Mouse (Mus musculus): ENCODE results near the gene Slc38a9. TPM values are rescaled to one million over a fixed set of nuclear protein-coding genes. Genes with fewer than 3 reads are reported as not detected.

Slc38a9 gene
- polyA plus RNA-seq, 1 experiment from 2014 or later, result 31.6 TPM

GRCm38 (mm10) chr13:112737110-112737509 lies 76.6 kb downstream of the Slc38a9 start:
- 88% methylated on average over 9 of the region's 9 CpGs for WGBS
- Histone ChIP-seq H3K4me3 (replicated peaks) (no peak overlapping the region), H3K4me1 (replicated peaks) (no peaks in the 10 kb centered on the region), H3K4me2 (replicated peaks) (no peak overlapping the region), H3K27ac (no peak overlapping the region), H3K36me3 (peaks cover 5% of the 10 kb centered on the region; the same call in 1 of the 2 replicates), H3K9ac (replicated peaks) (no peak overlapping the region), H3K9me3 (no peaks in the 10 kb centered on the region), H3K27me3 (no peaks in the 10 kb centered on the region)
- no peak for ATAC-seq

- WGBS, result 94% methylated on average over 16 of the region's 16 CpGs
- H3K9me3 ChIP-seq, result no peaks in the 10 kb centered on the region
Measured at GRCm38 (mm10) chr13:112738005-112738404, 77.5 kb downstream of the Slc38a9 start.

GRCm38 (mm10) chr13:112740073-112740472 lies 79.5 kb downstream of the Slc38a9 start:
- Histone ChIP-seq H3K27me3 (no peaks in the 10 kb centered on the region), H3K4me1 (replicated peaks) (no peaks in the 10 kb centered on the region), H3K9ac (replicated peaks) (no peak overlapping the region), H3K36me3 (peaks cover 1% of the 10 kb centered on the region; the same call in 1 of the 2 replicates), H3K4me3 (replicated peaks) (no peak overlapping the region), H3K9me3 (no peaks in the 10 kb centered on the region), H3K4me2 (replicated peaks) (no peak overlapping the region), H3K27ac (no peak overlapping the region)
- ATAC-seq, result no peak
- WGBS, result 82% methylated on average over 6 of the region's 6 CpGs

More at GRCm38 (mm10) chr13:112738005-112738404, 77.5 kb downstream of the Slc38a9 start:
- ATAC-seq, result no peak
- Histone ChIP-seq H3K9ac (replicated peaks) (no peak overlapping the region), H3K27me3 (no peaks in the 10 kb centered on the region), H3K4me1 (replicated peaks) (no peaks in the 10 kb centered on the region), H3K4me3 (replicated peaks) (no peak overlapping the region), H3K4me2 (replicated peaks) (no peak overlapping the region), H3K27ac (no peak overlapping the region), H3K36me3 (peaks cover 4% of the 10 kb centered on the region; the same call in 1 of the 2 replicates)

- no peak overlapping the region for H3K27ac ChIP-seq
- no peaks in the 10 kb centered on the region for H3K4me1 ChIP-seq (replicated peaks)
- H3K9ac ChIP-seq (replicated peaks), result no peak overlapping the region
- H3K9me3 ChIP-seq, result no peaks in the 10 kb centered on the region
- no peaks in the 10 kb centered on the region for H3K27me3 ChIP-seq
- no peak overlapping the region for H3K4me3 ChIP-seq (replicated peaks)
- no peak for ATAC-seq
- no peak overlapping the region for H3K4me2 ChIP-seq (replicated peaks)
- WGBS, result 60% methylated on average over 14 of the region's 14 CpGs
- no peaks in the 10 kb centered on the region for H3K36me3 ChIP-seq
Measured at GRCm38 (mm10) chr13:112742076-112742830, 81.7 kb downstream of the Slc38a9 start.

- no peaks in the 10 kb centered on the region for H3K4me1 ChIP-seq (replicated peaks)
- no peaks in the 10 kb centered on the region for H3K9me3 ChIP-seq
- H3K36me3 ChIP-seq, result no peaks in the 10 kb centered on the region
- 90% methylated on average over 4 of the region's 4 CpGs for WGBS
- no peak overlapping the region for H3K4me2 ChIP-seq (replicated peaks)
- H3K27ac ChIP-seq, result no peak overlapping the region
- no peak overlapping the region for H3K4me3 ChIP-seq (replicated peaks)
- H3K9ac ChIP-seq (replicated peaks), result no peak overlapping the region
- no peaks in the 10 kb centered on the region for H3K27me3 ChIP-seq
- no peak for ATAC-seq
Measured at GRCm38 (mm10) chr13:112743647-112744046, 83.1 kb downstream of the Slc38a9 start.

DNA sequence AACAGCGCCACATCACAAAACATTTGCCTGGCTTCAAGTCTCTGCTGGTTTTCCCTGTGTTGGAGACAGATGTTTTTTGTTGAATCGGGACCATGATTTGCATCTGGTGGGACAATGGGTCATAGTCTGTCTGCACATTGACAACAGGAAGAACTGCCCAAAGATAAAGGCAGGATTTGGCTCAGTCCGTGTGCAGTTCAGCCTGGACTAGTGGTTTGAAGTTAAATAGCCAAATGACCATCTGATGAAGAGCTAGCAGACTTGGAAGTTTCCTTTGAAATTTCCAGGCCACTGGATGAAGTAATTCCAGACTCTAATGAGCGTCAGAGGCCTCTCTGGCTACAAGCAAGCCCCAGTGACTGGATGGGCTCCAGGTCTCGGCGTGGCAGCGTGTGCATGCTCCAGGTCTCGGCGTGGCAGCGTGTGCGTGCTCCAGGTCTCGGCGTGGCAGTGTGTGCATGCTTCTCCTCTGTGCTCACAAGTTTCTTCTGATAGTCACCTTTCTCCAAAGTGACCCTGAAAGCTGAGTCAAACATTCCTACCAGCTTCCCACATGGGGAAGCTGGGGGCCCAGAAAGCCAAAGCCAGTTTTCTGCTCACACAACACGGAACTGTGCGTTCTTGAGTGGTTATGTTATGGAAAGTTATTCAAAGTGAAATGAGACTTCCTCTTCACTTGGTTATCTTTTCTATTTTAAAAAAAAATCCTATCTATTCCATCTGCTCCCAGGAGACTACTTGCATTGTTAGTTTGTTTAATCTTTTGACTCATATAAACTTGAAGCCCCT lies 83.7 kb downstream of the Slc38a9 start:
- Histone ChIP-seq H3K4me1 (replicated peaks) (no peaks in the 10 kb centered on the region), H3K4me3 (replicated peaks) (no peak overlapping the region), H3K9me3 (no peaks in the 10 kb centered on the region), H3K36me3 (no peaks in the 10 kb centered on the region), H3K9ac (replicated peaks) (no peak overlapping the region), H3K27me3 (no peaks in the 10 kb centered on the region), H3K27ac (no peak overlapping the region), H3K4me2 (replicated peaks) (no peak overlapping the region)
- WGBS, result 83% methylated on average over 15 of the region's 15 CpGs
- ATAC-seq, result no peak

DNA sequence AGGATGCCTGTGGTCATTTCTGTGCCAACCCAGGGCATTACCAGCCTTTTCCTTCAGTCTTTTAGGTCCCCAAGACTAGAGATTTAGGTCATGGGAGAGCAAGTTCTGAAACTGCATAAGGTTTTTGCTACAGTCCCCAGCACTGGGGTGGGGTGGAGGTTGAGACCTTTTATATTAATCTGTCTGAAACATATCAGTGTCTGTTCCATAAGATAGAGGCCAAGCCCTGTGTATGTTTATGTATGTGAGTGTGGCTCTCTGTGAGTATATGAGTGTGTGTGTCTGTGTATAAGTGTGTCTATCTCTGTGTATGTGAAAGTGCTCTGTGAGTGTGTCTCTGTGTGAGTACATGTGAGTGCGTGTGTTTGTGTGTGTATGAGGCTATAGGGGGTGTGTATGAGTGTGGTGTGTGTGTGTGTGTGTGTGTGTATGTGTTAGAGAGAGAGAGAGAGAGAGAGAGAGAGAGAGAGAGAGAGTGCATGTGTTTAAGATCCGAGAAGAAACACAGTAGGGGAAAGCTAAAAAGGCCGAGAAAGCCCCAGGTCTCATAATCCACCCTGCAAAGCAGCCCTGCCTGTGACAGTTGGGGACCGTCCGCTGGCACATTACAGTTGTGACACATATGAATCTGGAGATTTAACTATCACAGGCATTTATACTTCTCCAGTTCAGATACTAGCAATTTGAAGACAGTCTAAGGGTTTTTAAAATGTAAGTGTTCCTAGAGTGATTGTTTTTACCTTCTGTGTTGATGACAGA lies 85.6 kb downstream of the Slc38a9 start:
- Histone ChIP-seq H3K9me3 (no peaks in the 10 kb centered on the region), H3K9ac (replicated peaks) (no peak overlapping the region), H3K27me3 (no peaks in the 10 kb centered on the region), H3K36me3 (no peaks in the 10 kb centered on the region), H3K4me1 (replicated peaks) (no peaks in the 10 kb centered on the region), H3K27ac (no peak overlapping the region), H3K4me2 (replicated peaks) (no peak overlapping the region), H3K4me3 (replicated peaks) (no peak overlapping the region)
- ATAC-seq, result no peak
- WGBS, result 82% methylated on average over 5 of the region's 5 CpGs

DNA sequence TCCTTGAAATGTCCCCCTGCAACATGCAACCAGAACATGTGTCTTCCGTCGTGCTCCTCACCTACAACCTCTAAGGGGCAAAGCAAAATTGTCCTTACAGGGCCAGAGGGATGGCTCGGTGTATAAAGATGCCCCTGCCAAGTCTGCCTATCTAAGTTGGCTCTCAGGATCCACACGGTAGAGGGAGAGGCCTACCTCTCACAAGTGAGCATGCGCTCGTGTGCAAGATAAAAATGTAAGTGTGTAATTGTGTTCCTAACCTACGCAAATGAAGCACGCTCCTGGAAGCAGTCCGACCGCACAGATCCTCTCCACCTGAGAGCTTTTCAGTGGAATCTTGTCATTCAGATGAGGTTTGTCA lies 86.1 kb downstream of the Slc38a9 start:
- WGBS, result 92% methylated on average over 10 of the region's 10 CpGs
- Histone ChIP-seq H3K9ac (replicated peaks) (no peak overlapping the region), H3K4me2 (replicated peaks) (no peak overlapping the region), H3K4me1 (replicated peaks) (peaks cover 5% of the 10 kb centered on the region), H3K4me3 (replicated peaks) (no peak overlapping the region), H3K27me3 (no peaks in the 10 kb centered on the region), H3K27ac (no peak overlapping the region), H3K36me3 (no peaks in the 10 kb centered on the region), H3K9me3 (no peaks in the 10 kb centered on the region)
- ATAC-seq, result no peak

GRCm38 (mm10) chr13:112747808-112748430 lies 87.4 kb downstream of the Slc38a9 start:
- 82% methylated on average over 6 of the region's 6 CpGs for WGBS
- H3K4me1 ChIP-seq (replicated peaks), result peaks cover 8% of the 10 kb centered on the region
- ATAC-seq, result no peak
- no peak overlapping the region for H3K27ac ChIP-seq
- no peaks in the 10 kb centered on the region for H3K27me3 ChIP-seq
- H3K9me3 ChIP-seq, result no peaks in the 10 kb centered on the region
- H3K4me2 ChIP-seq (replicated peaks), result no peak overlapping the region
- H3K4me3 ChIP-seq (replicated peaks), result no peak overlapping the region
- no peak overlapping the region for H3K9ac ChIP-seq (replicated peaks)
- H3K36me3 ChIP-seq, result no peaks in the 10 kb centered on the region

- H3K36me3 ChIP-seq, result no peaks in the 10 kb centered on the region
- no peak for ATAC-seq
- WGBS, result 90% methylated on average over 11 of the region's 11 CpGs
Measured at GRCm38 (mm10) chr13:112748808-112749510, 88.4 kb downstream of the Slc38a9 start.

GRCm38 (mm10) chr13:112749881-112750280 lies 89.3 kb downstream of the Slc38a9 start:
- no peaks in the 10 kb centered on the region for H3K9me3 ChIP-seq
- no peaks in the 10 kb centered on the region for H3K36me3 ChIP-seq
- no peak overlapping the region for H3K27ac ChIP-seq
- no peak overlapping the region for H3K4me3 ChIP-seq (replicated peaks)
- no peak overlapping the region for H3K9ac ChIP-seq (replicated peaks)
- 83% methylated on average over 2 of the region's 2 CpGs for WGBS
- peaks cover 8% of the 10 kb centered on the region for H3K4me1 ChIP-seq (replicated peaks)
- ATAC-seq, result no peak
- no peak overlapping the region for H3K4me2 ChIP-seq (replicated peaks)
- H3K27me3 ChIP-seq, result no peaks in the 10 kb centered on the region

More at GRCm38 (mm10) chr13:112748808-112749510, 88.4 kb downstream of the Slc38a9 start:
- H3K27ac ChIP-seq, result no peak overlapping the region
- H3K27me3 ChIP-seq, result no peaks in the 10 kb centered on the region
- H3K4me1 ChIP-seq (replicated peaks), result peaks cover 8% of the 10 kb centered on the region
- H3K9me3 ChIP-seq, result no peaks in the 10 kb centered on the region
- H3K9ac ChIP-seq (replicated peaks), result no peak overlapping the region
- H3K4me2 ChIP-seq (replicated peaks), result no peak overlapping the region
- no peak overlapping the region for H3K4me3 ChIP-seq (replicated peaks)
